Comparison of ENCODE assay signal across 8 mouse cellular contexts in the genomic region with DNA sequence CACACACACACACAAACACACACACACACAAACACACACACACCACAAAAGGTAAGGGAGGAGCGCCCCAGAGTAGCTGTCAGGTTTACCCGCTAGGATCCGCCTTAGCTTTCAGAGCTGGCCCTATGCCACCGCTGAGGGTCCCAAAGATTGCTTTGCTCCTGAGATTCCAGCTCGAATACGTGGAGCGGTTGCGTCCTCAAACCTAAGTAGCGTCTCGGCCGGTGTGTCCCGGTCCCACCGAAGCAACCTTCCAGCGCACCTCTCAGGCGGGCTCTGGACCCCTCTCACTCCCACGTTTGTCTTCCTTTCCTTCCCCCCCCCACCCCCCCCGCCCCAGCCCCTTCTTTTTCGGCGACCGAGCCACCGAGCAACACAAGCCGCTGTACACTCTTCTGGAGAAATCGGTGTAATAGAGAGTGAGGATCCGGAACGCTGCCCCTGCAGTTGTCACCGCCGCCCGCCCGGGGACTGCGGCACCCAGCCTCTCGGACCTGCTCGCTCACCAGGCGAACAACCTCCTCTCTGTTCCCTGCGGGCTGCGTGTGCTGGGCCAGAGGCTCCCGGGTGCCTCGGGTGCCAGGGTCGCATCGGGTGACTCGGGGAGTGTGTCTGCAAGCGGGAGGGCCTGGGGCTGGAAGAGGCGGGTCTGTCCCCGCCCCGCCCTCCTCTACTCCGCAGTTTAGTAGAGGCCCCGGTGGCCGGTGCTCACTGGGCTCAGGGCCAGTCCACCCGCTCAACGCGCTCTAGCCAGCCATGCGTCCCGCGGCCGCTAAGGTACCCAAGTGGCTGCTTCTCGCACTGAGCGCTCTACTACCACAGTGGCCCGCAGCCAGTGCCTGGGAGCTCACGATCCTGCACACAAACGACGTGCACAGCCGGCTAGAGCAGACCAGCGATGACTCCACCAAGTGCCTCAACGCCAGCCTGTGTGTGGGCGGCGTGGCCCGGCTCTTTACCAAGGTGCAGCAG. TPM values are rescaled to one million over a fixed set of nuclear protein-coding genes. Genes with fewer than 3 reads are reported as not detected.
DNase-seq lines count a peak whose midpoint lies in the region; ATAC-seq lines count a peak whose summit lies in the region.

A gene (plus strand): TSS at position 268 of the 972 bp plus-strand sequence.

- H3K4me2 ChIP-seq in intestine, embryonic 15.5 days (replicated peaks), result peak within 1 kb of the TSS; percentile 99

- no peak within 1 kb of the TSS for H3K27ac ChIP-seq in intestine, embryonic 15.5 days

- peaks cover 6% of the 10 kb centered on the region; the same call in 1 of the 2 replicates for H3K4me1 ChIP-seq in intestine, embryonic 15.5 days (replicated peaks)

- H3K9me3 ChIP-seq in intestine, embryonic 15.5 days, result no peaks in the 10 kb centered on the region

- H3K36me3 ChIP-seq in intestine, embryonic 15.5 days, result no peaks in the 10 kb centered on the region

- WGBS in intestine, embryonic 15.5 days, result 1% methylated on average over 65 of the region's 66 CpGs

- intact Hi-C loops in left cerebral cortex, postnatal 25 days (cut with DNase I), result loop anchor here (5.0 kb wide), 1 partner anchor 35 kb away; no protein-coding TSS in a partner anchor

- peak; percentile 87 for DNase-seq in adrenal gland, adult 2 months
- peak; percentile 86 for DNase-seq in embryo, embryonic 11 days
- peak; percentile 58 to 79 for DNase-seq in gastrocnemius, postnatal 4 days (ENCODE audit: low spot score in 2 of 2)
- DNase-seq in left cerebral cortex, postnatal 25 days (ENCODE audit: low spot score in 2 of 2), result peak; percentile 57 to 77
- DNase-seq in mesoderm, embryonic 11.5 days (ENCODE audit: low read depth, low spot score), result peak; percentile 74
- DNase-seq in right cerebral cortex, postnatal 25 days, result peak; percentile 54
- no peak for DNase-seq in adipocyte (ENCODE audit: low spot score)

- peak within 1 kb of the TSS; percentile 61 for H3K4me3 ChIP-seq in intestine, embryonic 15.5 days (replicated peaks)

- peak; percentile 96 for ATAC-seq in intestine, embryonic 15.5 days

- peak within 1 kb of the TSS; percentile 43 for H3K9ac ChIP-seq in intestine, embryonic 15.5 days

- H3K27me3 ChIP-seq in intestine, embryonic 15.5 days (replicated peaks), result no peaks in the 10 kb centered on the region; the same call in 1 of the 2 replicates

RNA-seq across cellular contexts. Expression of the gene that starts here (rescaled TPM):
- 10 to 100 TPM; 11.1 to 13.6 TPM for total RNA-seq in adrenal gland, adult 2 months (2021)
- polyA plus RNA-seq in adrenal gland, adult 2 months (2012; rRNA removed), result 1.6 and 4.1 TPM in 2 replicates
- 10 to 100 TPM; 10.3 to 10.5 TPM for total RNA-seq in gastrocnemius, postnatal 4 days (2021)
- 3.3 and 3.8 TPM in 2 replicates for polyA plus RNA-seq in intestine, embryonic 15.5 days (2015; fragmentation: Nextera tagmentation; extraction: Ambion mirVana)
- 1 to 10 TPM; 2.7 to 4.6 TPM for total RNA-seq in left cerebral cortex, postnatal 25 days (2021)
